Mouse (Mus musculus) heart, postnatal 10 days (tissue): ENCODE measurements around the gene Acat2. TPM values are rescaled to one million over a fixed set of nuclear protein-coding genes. Genes with fewer than 3 reads are reported as not detected.
"Not testable (repeated sequence)": the region's sequence is repeated elsewhere in the genome, so short reads cannot be mapped to it uniquely, and the experiment has no call there.

Experiments used
- DNase-seq, 2 experiments: peaks; one replicate each; pipeline ENCODE4 v3.0.0; 2021
- intact Hi-C: fragments of 180-260 bp; cut with DNase I; formaldehyde crosslinking; loops from one replicate; pipeline ENCODE4 v1.15.1; 2025
- total RNA-seq, 2 experiments: library from RNA; stranded (reverse); gene quantifications; 2 replicates each; pipeline ENCODE4 v1.2.3; 2021

The Acat2 gene
- 10 to 100 TPM; 13.2 to 17.0 TPM for total RNA-seq

- peak; percentile 94 for DNase-seq
- intact Hi-C loops: loop anchor here (5.0 kb wide), 1 partner anchor 43 kb away; the partner anchor contains the start of genes Mrpl18 and Tcp1
These were observed at the start of gene Acat2 for GRCm38 (mm10) chr17:12960331-12960873. Gene Acat2 (minus strand): TSS chr17:12960747.

DNA sequence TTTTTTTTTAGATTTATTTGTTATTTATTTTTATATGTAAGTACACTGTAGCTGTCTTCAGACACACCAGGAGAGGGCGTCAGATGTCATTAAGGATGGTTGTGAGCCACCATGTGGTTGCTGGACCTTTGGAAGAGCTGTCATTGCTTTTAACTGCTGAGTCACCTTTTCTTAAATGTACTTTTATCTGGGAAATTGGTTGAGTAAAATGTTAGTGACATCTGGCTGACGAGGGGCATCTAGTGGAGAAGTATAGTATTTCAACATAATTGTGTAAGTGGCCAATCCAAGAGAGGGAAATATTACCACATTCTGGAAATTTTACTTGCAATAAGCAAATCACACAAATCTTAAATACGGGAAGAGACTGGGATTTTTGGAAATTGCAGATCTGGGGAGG lies 49.3 kb upstream of the Acat2 start:
- DNase-seq: peak; percentile 50 to 66
- intact Hi-C loops: loop anchor here (5.0 kb wide), 1 partner anchor 128 kb away; no protein-coding TSS in a partner anchor

DNA sequence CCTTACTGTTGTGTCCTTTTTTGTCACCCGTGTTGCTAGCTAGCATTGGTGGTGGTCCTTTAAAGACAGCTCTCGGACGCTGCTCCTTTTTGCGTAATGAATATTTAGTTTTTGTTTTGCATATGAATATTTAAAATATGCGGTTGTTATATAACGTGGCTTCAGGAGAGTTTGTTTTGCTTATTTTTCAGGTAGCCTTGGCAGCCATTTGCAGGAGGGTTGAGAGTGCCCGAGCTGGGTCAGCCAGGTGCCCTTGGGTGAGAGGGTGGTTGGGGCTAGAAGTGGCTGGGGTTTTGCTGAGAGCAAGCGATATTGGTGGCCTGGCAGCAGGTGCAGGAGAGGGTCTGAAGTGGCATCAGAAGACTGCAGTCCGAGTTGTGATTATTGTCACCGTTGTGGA lies 48.0 kb upstream of the Acat2 start:
- intact Hi-C loops: no loop called here
- peak; percentile 52 to 54 for DNase-seq

- peak; percentile 99 to 100 for DNase-seq
- intact Hi-C loops: loop anchor here (1.0 kb wide), 2 partner anchors 16 to 92 kb away; partner anchors contain the start of gene Mrpl18
These were observed 47.3 kb upstream of the Acat2 start for GRCm38 (mm10) chr17:13007730-13008425.

DNA sequence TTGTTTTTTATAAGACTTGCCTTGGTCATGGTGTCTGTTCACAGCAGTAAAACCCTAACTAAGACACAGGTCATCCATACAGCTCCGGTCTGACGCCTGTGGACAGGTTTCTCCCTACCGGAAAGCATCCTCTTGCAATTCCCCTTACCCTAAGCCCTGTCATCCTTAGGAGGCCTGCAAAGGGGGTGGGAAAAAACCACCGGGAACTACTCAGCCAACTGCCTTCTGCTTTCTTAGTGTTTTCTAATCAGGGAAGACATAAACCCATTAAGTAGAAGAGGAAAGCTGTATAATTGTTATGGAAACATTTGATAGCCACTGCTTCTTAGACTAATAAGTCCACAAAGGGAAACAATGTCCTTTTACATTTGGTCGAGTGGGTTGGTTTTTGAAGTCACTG lies 46.4 kb upstream of the Acat2 start:
- intact Hi-C loops: loop anchor here (1.0 kb wide), 2 partner anchors 15 to 91 kb away; partner anchors contain the start of gene Mrpl18
- no peak for DNase-seq

- intact Hi-C loops, DNase-seq: not testable (repeated sequence)
These were observed 46.0 kb upstream of the Acat2 start, which contains the start of gene Sod2 for GRCm38 (mm10) chr17:13006546-13006945. Gene Sod2 (plus strand): TSS chr17:13006846.

GRCm38 (mm10) chr17:13004436-13004835 lies 43.9 kb upstream of the Acat2 start:
- DNase-seq, intact Hi-C loops: not testable (repeated sequence)

GRCm38 (mm10) chr17:13002243-13002642 lies 41.7 kb upstream of the Acat2 start:
- DNase-seq, intact Hi-C loops: not testable (repeated sequence)

DNA sequence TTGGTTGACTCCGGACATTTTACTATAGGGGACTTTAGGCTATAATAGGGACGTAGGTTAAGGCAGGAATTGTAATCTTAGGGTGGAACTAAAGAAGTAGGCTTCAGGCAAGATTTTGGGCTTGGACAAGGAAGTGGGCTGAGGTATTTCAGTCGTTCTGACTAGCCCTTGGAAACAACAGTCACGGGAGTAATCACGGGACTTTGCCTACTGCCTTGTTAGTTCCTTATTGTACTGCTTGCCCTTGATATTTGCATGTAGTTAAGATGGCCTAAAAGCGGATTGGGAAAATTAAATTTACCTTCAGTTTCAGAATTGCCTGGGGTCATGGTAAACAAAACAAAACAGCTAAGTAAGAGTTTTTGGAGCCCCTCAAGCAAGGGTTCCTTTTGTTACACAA lies 38.5 kb upstream of the Acat2 start:
- no peak for DNase-seq
- intact Hi-C loops: loop anchor here (5.0 to 10.0 kb wide), 2 partner anchors 274 to 582 kb away; no protein-coding TSS in a partner anchor

GRCm38 (mm10) chr17:12997890-12998289 lies 37.3 kb upstream of the Acat2 start:
- intact Hi-C loops: loop anchor here (5.0 to 10.0 kb wide), 2 partner anchors 273 to 581 kb away; no protein-coding TSS in a partner anchor
- no peak for DNase-seq

- intact Hi-C loops: loop anchor here (1.0 to 10.0 kb wide), 3 partner anchors 116 to 579 kb away; no protein-coding TSS in a partner anchor
- DNase-seq: peak; percentile 62 to 65
These were observed 35.8 kb upstream of the Acat2 start for GRCm38 (mm10) chr17:12996345-12996744.

DNA sequence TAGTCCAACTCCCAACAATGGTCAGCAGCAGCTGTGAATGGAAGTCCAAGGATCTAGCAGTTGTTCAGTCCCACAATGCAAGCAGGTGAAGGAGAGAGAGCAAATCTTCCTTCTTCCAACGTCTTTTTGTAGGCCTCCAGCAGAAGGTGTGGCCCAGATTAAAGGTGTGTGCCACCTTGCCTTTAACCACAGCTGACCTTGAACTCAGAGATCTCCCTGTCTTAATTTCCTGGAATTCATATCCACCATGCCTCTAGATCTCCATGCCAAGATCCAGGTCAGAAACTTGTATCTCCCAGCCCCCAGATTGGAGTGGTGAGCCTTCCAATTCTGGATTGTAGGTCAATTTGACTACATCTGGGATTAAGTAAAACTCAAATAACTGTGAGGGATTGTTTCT lies 33.5 kb upstream of the Acat2 start, which contains the start of gene Wtap:
Wtap (minus strand) TSS at position 101 of the 400 bp plus-strand sequence.
- DNase-seq: no peak
- intact Hi-C loops: loop anchor here (5.0 to 10.0 kb wide), 2 partner anchors 77 to 269 kb away; partner anchors contain the start of genes Mrpl18 and Tcp1

GRCm38 (mm10) chr17:12992470-12992991 lies 32.0 kb upstream of the Acat2 start:
- intact Hi-C loops: loop anchor here (1.0 to 10.0 kb wide), 3 partner anchors 15 to 268 kb away; partner anchors contain the start of genes Mrpl18 and Tcp1

GRCm38 (mm10) chr17:12991635-12992358 lies 31.2 kb upstream of the Acat2 start:
- intact Hi-C loops: loop anchor here (1.0 to 10.0 kb wide), 3 partner anchors 16 to 267 kb away; partner anchors contain the start of genes Mrpl18 and Tcp1
- peak; percentile 93 to 94 for DNase-seq

More at GRCm38 (mm10) chr17:12992470-12992991, 32.0 kb upstream of the Acat2 start:
- DNase-seq: peak; percentile 97

GRCm38 (mm10) chr17:12991194-12991634 lies 30.7 kb upstream of the Acat2 start:
- intact Hi-C loops: loop anchor here (5.0 to 10.0 kb wide), 2 partner anchors 74 to 266 kb away; partner anchors contain the start of genes Mrpl18 and Tcp1
- DNase-seq: peak; percentile 37 to 45

DNA sequence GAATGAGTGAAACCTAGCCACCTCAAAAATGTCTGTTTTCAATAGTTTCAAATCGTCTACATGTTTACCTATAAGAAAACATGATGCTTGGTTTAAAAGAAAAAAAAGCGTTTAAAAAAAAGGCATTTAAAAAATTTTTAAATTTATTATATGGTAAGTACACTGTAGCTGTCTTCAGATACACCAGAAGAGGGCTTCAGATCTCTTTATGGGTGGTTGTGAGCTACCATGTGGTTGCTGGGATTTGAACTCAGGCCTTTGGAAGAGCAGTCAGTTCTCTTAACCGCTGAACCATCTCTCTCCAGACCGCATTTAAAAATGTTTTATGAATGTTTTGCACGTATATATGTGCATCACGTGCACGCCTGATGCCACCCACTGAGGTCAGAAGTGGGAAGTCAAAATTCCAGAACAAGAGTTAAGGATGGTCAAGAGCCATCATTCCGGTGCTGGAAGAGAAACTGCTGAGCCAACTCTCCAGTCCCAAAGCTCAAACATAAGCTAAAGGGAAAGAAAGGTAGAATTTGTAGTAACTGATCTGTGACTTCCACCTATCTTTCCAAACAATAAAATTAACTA lies 30.1 kb upstream of the Acat2 start:
- intact Hi-C loops: loop anchor here (5.0 to 10.0 kb wide), 2 partner anchors 73 to 266 kb away; partner anchors contain the start of genes Mrpl18 and Tcp1
- DNase-seq: no peak

GRCm38 (mm10) chr17:12988096-12988495 lies 27.5 kb upstream of the Acat2 start:
- DNase-seq, intact Hi-C loops: not testable (repeated sequence)

GRCm38 (mm10) chr17:12983988-12984387 lies 23.4 kb upstream of the Acat2 start:
- no peak for DNase-seq
- intact Hi-C loops: no loop called here

DNA sequence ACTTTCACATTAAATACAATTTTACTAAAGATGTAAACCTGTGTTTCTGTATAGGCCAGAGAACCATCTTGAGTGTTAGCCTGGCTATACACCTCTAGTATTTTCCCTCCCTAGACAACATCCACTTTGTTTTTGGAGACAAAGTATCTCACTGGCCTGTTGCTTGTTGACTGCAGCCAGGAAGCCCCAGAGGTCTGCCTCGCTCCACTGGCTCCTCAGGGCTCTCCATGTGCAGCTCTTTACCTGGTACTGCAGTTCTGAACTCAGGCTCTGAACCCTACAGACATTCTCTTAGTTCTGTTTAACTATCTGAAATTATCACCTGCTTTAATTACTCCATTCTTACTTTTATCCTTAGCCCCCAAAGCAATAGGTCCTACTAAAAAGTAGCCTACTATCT lies 18.0 kb upstream of the Acat2 start:
- no peak for DNase-seq
- intact Hi-C loops: no loop called here

- no peak for DNase-seq
- intact Hi-C loops: no loop called here
These were observed 13.3 kb upstream of the Acat2 start for GRCm38 (mm10) chr17:12973851-12974250.
